9 mouse cellular contexts compared by ENCODE assay signal in the genomic region with DNA sequence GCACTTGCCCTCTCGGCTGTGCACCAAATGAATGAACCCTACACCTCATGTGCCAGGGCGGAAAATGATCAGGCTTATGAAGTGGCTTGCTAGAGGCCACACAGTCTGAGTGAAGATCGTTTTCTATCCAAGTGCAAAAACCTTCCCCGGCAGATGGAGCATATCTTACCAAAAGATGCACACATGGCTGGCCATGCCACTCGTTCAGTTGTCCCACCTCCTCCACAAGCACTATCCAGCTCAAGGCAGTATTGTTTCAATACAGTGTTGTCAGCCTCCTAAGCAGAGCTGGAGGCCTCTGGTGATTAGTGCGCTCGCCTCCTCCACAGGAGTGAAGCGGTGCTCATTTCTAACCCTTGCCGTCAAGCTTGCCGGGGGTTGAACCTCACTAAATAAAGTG.
DNase-seq lines count a peak whose midpoint lies in the region; ATAC-seq and TF ChIP-seq lines count a peak whose summit lies in the region.
"Had no signal": no experiment of that assay in that cellular context is flagged by ENCODE, and none has a peak within 500 bp of the region (broad histone marks: within the 10 kb centered on the region; RNA-seq: fewer than 3 reads in every experiment).

No protein-coding gene starts in this region.

- H3K4me3 ChIP-seq in heart, postnatal 0 days (ENCODE audit: low read depth, low read length): peak overlapping the region; percentile 26; the same call in 1 of the 2 replicates
- H3K4me3 ChIP-seq in spleen, adult 2 months (ENCODE audit: extremely low read depth, insufficient read depth, insufficient read length): peak overlapping the region; percentile 29
- H3K4me3 ChIP-seq in liver, embryonic 14.5 days (ENCODE audit: insufficient read depth in 1 of 2, low read depth in 2 of 2, low read length in 2 of 2): no peak overlapping the region; a peak in 1 of 4 replicates
- H3K4me3 ChIP-seq: embryonic facial prominence, embryonic 15.5 days had no signal

- no peaks in the 10 kb centered on the region for H3K27me3 ChIP-seq in heart, postnatal 0 days (ENCODE audit: control insufficient read depth, insufficient read depth, low read length)
- no peaks in the 10 kb centered on the region for H3K27me3 ChIP-seq in spleen, adult 2 months (ENCODE audit: control insufficient read depth, insufficient read depth, low read length)
- H3K27me3 ChIP-seq in liver, embryonic 14.5 days (ENCODE audit: control insufficient read depth, insufficient read depth, low read length): no peaks in the 10 kb centered on the region
- H3K27me3 ChIP-seq in splenic B cell, adult 2 months (ENCODE audit: control insufficient read depth, insufficient read depth, low read length, poor library complexity, severe bottlenecking): no peaks in the 10 kb centered on the region
- H3K27me3 ChIP-seq: embryonic facial prominence, embryonic 15.5 days had no signal

- intact Hi-C loops in heart, postnatal 25 days (cut with DNase I): no loop called here

- no peak for TF ChIP-seq CTCF in heart, postnatal 0 days (IDR thresholded peaks at IDR 0.05; ENCODE audit: low read depth)
- TF ChIP-seq CTCF in spleen, adult 2 months (IDR thresholded peaks at IDR 0.05; ENCODE audit: extremely low read depth, insufficient read depth, insufficient read length, insufficient replicate concordance): no peak
- TF ChIP-seq CTCF in liver, embryonic 14.5 days (IDR thresholded peaks at IDR 0.05; ENCODE audit: low read depth): no peak

- no peaks in the 10 kb centered on the region for H3K9me3 ChIP-seq in heart, postnatal 0 days (replicated peaks; ENCODE audit: control insufficient read depth, low read length)
- H3K9me3 ChIP-seq in liver, embryonic 14.5 days (ENCODE audit: control insufficient read depth, low read length): no peaks in the 10 kb centered on the region
- H3K9me3 ChIP-seq: embryonic facial prominence, embryonic 15.5 days had no signal

- no peak for DNase-seq in heart, postnatal 0 days (ENCODE audit: low spot score)
- no peak for DNase-seq in heart, postnatal 25 days (ENCODE audit: low spot score)
- DNase-seq in spleen, adult 2 months (ENCODE audit: low read depth in 1 of 2, low spot score in 2 of 2): no peak
- no peak for DNase-seq in spleen, postnatal 36 days (ENCODE audit: low spot score in 2 of 2)
- no peak for DNase-seq in liver, embryonic 14.5 days (ENCODE audit: low read depth in 3 of 3, low spot score in 3 of 3)
- DNase-seq in splenic B cell, adult 2 months (ENCODE audit: low read depth, low spot score): peak; percentile 24
- no peak for DNase-seq in adrenal gland, postnatal 14 days
- no peak for DNase-seq in ovary, adult 18-20 months (ENCODE audit: low spot score)

- TF ChIP-seq EP300 in heart, postnatal 0 days (IDR thresholded peaks at IDR 0.05; ENCODE audit: low read depth): no peak
- TF ChIP-seq EP300 in liver, embryonic 14.5 days (IDR thresholded peaks at IDR 0.05; ENCODE audit: low read depth): no peak

- no peak overlapping the region for H3K27ac ChIP-seq in heart, postnatal 0 days (ENCODE audit: low read depth)
- H3K27ac ChIP-seq in spleen, adult 2 months (ENCODE audit: insufficient read depth, low read length): peak overlapping the region; percentile 39; the same call in 1 of the 2 replicates
- no peak overlapping the region for H3K27ac ChIP-seq in liver, embryonic 14.5 days
- H3K27ac ChIP-seq: embryonic facial prominence, embryonic 15.5 days had no signal

- no peaks in the 10 kb centered on the region for H3K36me3 ChIP-seq in heart, postnatal 0 days (replicated peaks; ENCODE audit: control insufficient read depth, insufficient read depth, low read length)
- no peaks in the 10 kb centered on the region for H3K36me3 ChIP-seq in spleen, adult 2 months (ENCODE audit: control insufficient read depth, insufficient read depth, low read length)
- no peaks in the 10 kb centered on the region for H3K36me3 ChIP-seq in liver, embryonic 14.5 days (replicated peaks; ENCODE audit: control insufficient read depth, insufficient read depth, low read depth)
- H3K36me3 ChIP-seq in splenic B cell, adult 2 months (ENCODE audit: control insufficient read depth, insufficient read depth, low read length, poor library complexity, severe bottlenecking): no peaks in the 10 kb centered on the region
- H3K36me3 ChIP-seq: embryonic facial prominence, embryonic 15.5 days had no signal

- H3K9ac ChIP-seq in heart, postnatal 0 days (replicated peaks; ENCODE audit: low read depth, low read length): no peak overlapping the region
- H3K9ac ChIP-seq in liver, embryonic 14.5 days (replicated peaks): no peak overlapping the region
- H3K9ac ChIP-seq: embryonic facial prominence, embryonic 15.5 days had no signal

- H3K4me1 ChIP-seq in heart, postnatal 0 days (ENCODE audit: control insufficient read depth, insufficient read depth): no peaks in the 10 kb centered on the region
- peaks cover 5% of the 10 kb centered on the region; the same call in 1 of the 2 replicates for H3K4me1 ChIP-seq in spleen, adult 2 months (ENCODE audit: control insufficient read depth, insufficient read depth, insufficient read length)
- peaks cover 0 to 6% of the 10 kb centered on the region in 2 experiments; a peak in 1 of 4 replicates for H3K4me1 ChIP-seq in liver, embryonic 14.5 days (replicated peaks; ENCODE audit: control insufficient read depth in 2 of 2, insufficient read depth in 2 of 2, low read length in 1 of 2)

- H3K4me2 ChIP-seq in heart, postnatal 0 days (ENCODE audit: low read depth, low read length): peak overlapping the region; percentile 53
- peak overlapping the region; percentile 42 for H3K4me2 ChIP-seq in liver, embryonic 14.5 days (ENCODE audit: low read depth)

- WGBS in heart, postnatal 0 days: 63% methylated on average over 10 of the region's 10 CpGs
- 27% methylated on average over 10 of the region's 10 CpGs for WGBS in spleen, adult 2 months
- 43% methylated on average over 10 of the region's 10 CpGs for WGBS in liver, embryonic 14.5 days (ENCODE audit: insufficient replicate concordance)

- no peak for TF ChIP-seq POLR2A in spleen, adult 2 months (IDR thresholded peaks at IDR 0.05; ENCODE audit: low read depth, low read length)

- peak; percentile 8; the same call in 1 of the 2 replicates for ATAC-seq in heart, postnatal 0 days (ENCODE audit: insufficient read depth, low read depth)
- no peak for ATAC-seq in liver, embryonic 14.5 days (ENCODE audit: insufficient read depth)

Comparison
In these comparisons a context has a peak if more than half of its experiments do, and no peak if none do; other contexts are left out.
1. H3K4me3 ChIP-seq: peak in heart, postnatal 0 days (single experiment) and spleen, adult 2 months (single experiment); none in liver, embryonic 14.5 days (0 of 2).